ENCODE assay signal across 23 mouse cellular contexts in the genomic region with DNA sequence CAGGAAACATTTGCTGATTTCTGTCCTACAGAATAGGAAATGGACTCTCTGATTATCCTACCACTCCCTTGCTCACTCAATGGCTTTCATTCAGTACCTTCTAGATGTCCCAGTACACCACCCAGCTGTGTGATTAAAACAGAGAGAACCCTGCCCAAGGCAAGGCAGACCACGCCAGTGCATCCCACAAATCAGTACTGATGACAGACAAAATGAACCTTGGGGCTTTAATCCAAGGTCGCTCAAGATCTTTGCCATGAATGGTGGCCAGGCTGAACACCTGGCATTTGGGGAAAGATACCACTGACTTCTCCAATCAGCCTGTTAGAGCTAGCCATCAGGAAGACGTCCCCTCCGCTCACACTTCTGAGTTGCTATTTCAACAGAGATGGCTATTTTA.
A peak's percentile ranks its signal among the peaks of the same experiment; 100 is the strongest.
DNase-seq lines count a peak whose midpoint lies in the region; ATAC-seq lines count a peak whose summit lies in the region.
"Had no signal": no experiment of that assay in that cellular context is flagged by ENCODE, and none has a peak within 500 bp of the region (broad histone marks: within the 10 kb centered on the region; RNA-seq: fewer than 3 reads in every experiment).

No protein-coding gene starts in this region.

- H3K4me2 ChIP-seq in midbrain, embryonic 11.5 days: no peak overlapping the region
- H3K4me2 ChIP-seq in midbrain, embryonic 15.5 days: no peak overlapping the region
- H3K4me2 ChIP-seq: forebrain, embryonic 13.5 days; heart, embryonic 13.5 days; hindbrain, embryonic 14.5 days had no signal

- DNase-seq in adrenal gland, adult (ENCODE audit: inconsistent age in 2 of 2, low spot score in 1 of 2): peak; percentile 67 to 75
- no peak for DNase-seq in adrenal gland, adult 18-20 months (ENCODE audit: low spot score in 2 of 2)
- DNase-seq in midbrain, embryonic 11.5 days (ENCODE audit: low spot score, missing footprints): peak; percentile 8
- DNase-seq in adrenal gland, postnatal 25 days: peak; percentile 4
- DNase-seq in right cerebral cortex, adult 2 months (ENCODE audit: low spot score in 2 of 2): no peak
- DNase-seq: cerebellum, adult 18-20 months; cerebellum, adult 9-10 months; cerebellum, postnatal 14 days; gastrocnemius, postnatal 10 days; gastrocnemius, postnatal 36 days; heart, adult 2 months; heart, postnatal 14 days; heart, postnatal 4 days had no signal

- H3K9ac ChIP-seq in midbrain, embryonic 11.5 days (ENCODE audit: low read length): no peak overlapping the region
- H3K9ac ChIP-seq in midbrain, embryonic 15.5 days: no peak overlapping the region
- H3K9ac ChIP-seq: forebrain, embryonic 13.5 days; heart, embryonic 13.5 days; hindbrain, embryonic 14.5 days had no signal

- ATAC-seq in midbrain, embryonic 11.5 days (ENCODE audit: low FRiP score): no peak
- no peak for ATAC-seq in midbrain, embryonic 15.5 days (replicated peaks)
- ATAC-seq: forebrain, embryonic 13.5 days; forebrain, embryonic 16.5 days; hindbrain, postnatal 0 days; inflammation-experienced regulatory T-cells, adult 6 months; intestine, embryonic 16.5 days had no signal

- 83% methylated on average over 4 of the region's 4 CpGs for WGBS in midbrain, embryonic 11.5 days
- 84% methylated on average over 4 of the region's 4 CpGs for WGBS in midbrain, embryonic 15.5 days

- H3K4me1 ChIP-seq in midbrain, embryonic 11.5 days (ENCODE audit: control insufficient read depth, insufficient read depth, low read length): no peaks in the 10 kb centered on the region
- H3K4me1 ChIP-seq in midbrain, embryonic 15.5 days: no peaks in the 10 kb centered on the region
- H3K4me1 ChIP-seq: forebrain, embryonic 10.5 days; forebrain, embryonic 13.5 days; heart, embryonic 10.5 days had no signal

- no peak overlapping the region for H3K27ac ChIP-seq in midbrain, embryonic 11.5 days (ENCODE audit: low read depth, low read length)
- H3K27ac ChIP-seq in midbrain, embryonic 15.5 days: no peak overlapping the region
- H3K27ac ChIP-seq: forebrain, embryonic 10.5 days; forebrain, embryonic 13.5 days; heart, adult 2 months; heart, embryonic 10.5 days; heart, embryonic 13.5 days; hindbrain, embryonic 14.5 days; hindbrain, postnatal 0 days had no signal

- H3K27me3 ChIP-seq in midbrain, embryonic 11.5 days (ENCODE audit: control insufficient read depth, insufficient read depth, low read length): no peaks in the 10 kb centered on the region
- no peaks in the 10 kb centered on the region for H3K27me3 ChIP-seq in midbrain, embryonic 15.5 days (replicated peaks)

- H3K36me3 ChIP-seq in midbrain, embryonic 11.5 days (ENCODE audit: control insufficient read depth, insufficient read depth, low read length): no peaks in the 10 kb centered on the region
- H3K36me3 ChIP-seq in midbrain, embryonic 15.5 days (replicated peaks): no peaks in the 10 kb centered on the region
- H3K36me3 ChIP-seq: forebrain, embryonic 10.5 days; heart, embryonic 10.5 days; heart, embryonic 13.5 days had no signal

- H3K9me3 ChIP-seq in midbrain, embryonic 11.5 days (ENCODE audit: control insufficient read depth, low read length): no peaks in the 10 kb centered on the region
- no peaks in the 10 kb centered on the region for H3K9me3 ChIP-seq in midbrain, embryonic 15.5 days
- H3K9me3 ChIP-seq: forebrain, embryonic 10.5 days; forebrain, embryonic 13.5 days; heart, embryonic 10.5 days; heart, embryonic 13.5 days had no signal

- no peak overlapping the region for H3K4me3 ChIP-seq in midbrain, embryonic 11.5 days (ENCODE audit: low read depth, low read length)
- no peak overlapping the region for H3K4me3 ChIP-seq in midbrain, embryonic 15.5 days
- H3K4me3 ChIP-seq: forebrain, embryonic 10.5 days; forebrain, embryonic 13.5 days; heart, adult 2 months; heart, embryonic 10.5 days; heart, embryonic 13.5 days had no signal

Comparison
In these comparisons a context has a peak if more than half of its experiments do, and no peak if none do; other contexts are left out.
1. DNase-seq: peak in adrenal gland, adult (2 of 2), midbrain, embryonic 11.5 days (single experiment) and adrenal gland, postnatal 25 days (single experiment); none in adrenal gland, adult 18-20 months (0 of 2) and right cerebral cortex, adult 2 months (0 of 2).